Mouse (Mus musculus): ENCODE measurements at regions not wholly inside any gene's neighbourhood (a gene's known extent, or its start where the extent isn't known, plus 50 kb on each side); places are given as distances from the start of the nearest gene placed in this dataset.

DNA sequence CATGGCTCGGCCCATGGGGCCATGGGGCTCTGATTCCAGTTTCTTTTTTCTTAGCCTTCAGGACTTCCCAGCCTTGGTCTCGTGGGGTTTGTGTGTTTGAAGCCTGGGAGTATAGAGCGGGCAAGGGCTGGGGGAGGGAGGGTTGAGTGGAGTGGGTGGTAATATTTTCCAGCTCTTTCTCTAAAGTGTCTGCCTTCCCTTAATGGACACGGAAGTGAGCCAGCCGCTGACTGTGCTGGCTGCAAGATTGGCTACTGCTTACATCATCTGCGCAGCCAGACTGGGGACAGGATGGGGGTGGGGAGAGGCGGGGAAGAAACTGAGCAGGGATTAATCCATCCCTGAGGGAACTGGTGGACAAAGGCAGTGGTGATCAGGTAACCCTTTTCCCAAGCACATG is 52.3 kb downstream of the Tnp1 start:
- no peak for DNase-seq (ENCODE audit: low read depth, low spot score)

DNA sequence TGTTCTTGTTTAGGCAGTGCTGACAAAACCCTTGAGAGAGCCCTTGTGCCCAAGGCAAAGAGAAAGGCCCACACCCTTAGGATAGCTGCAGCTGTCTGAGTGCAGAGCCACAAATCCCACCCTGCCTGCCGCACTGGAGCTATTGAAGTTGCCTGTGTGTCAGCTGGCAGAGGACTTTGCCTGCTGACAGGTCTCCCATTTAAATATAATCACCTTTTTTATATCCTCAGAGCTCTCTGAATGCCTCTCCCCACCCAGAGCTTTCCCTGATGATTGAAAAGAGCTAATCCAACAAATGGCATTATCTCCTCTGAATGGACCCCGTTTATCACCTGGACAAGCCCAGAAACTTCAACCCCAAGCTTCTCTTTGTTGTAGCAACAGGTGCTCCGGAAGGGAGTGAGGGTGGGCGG is 55.5 kb downstream of the Tnp1 start:
- no peak for DNase-seq (ENCODE audit: low read depth, low spot score)

DNA sequence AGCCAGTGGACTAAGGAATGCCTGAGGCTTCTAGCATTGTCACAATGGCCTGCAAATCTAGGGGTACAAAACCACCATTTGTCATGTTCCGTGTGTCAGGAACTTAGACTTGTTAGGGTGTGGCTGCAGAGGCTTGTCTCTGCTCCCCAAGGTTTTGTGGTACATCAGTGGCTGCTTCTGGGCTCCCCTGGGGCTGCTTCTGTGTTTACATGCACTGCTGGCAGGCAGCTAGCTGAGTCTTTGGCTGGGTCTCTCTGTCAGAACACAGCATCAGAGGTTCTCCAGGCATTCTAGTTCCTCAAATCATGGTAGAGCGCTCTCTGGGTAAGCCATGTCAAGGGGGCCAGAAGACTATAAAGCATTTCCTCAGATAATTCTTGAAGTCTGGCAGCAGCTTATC is 60.3 kb downstream of the Tnp1 start:
- no peak for DNase-seq (ENCODE audit: low read depth, low spot score)

DNA sequence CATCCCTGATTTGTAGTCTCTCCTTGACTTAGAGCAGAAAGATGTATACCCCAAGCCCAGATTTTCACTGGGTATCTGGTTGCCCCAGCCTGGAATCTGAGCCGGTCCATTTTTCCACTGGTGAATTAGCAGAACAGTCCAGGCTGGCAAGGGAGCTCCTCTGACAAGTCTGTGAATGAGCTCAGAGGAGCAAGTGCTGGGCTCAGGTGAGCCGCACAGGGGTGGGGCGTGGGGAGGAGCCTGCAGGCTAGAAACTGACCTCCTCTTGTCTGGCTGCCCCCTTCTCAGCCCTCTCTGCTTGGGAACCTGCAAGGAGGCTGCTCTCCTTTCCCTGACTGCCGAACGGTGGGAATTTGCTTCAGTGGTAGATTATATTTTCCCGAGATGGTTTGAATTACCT is 62.8 kb downstream of the Tnp1 start:
- DNase-seq (ENCODE audit: low read depth, low spot score): no peak

DNA sequence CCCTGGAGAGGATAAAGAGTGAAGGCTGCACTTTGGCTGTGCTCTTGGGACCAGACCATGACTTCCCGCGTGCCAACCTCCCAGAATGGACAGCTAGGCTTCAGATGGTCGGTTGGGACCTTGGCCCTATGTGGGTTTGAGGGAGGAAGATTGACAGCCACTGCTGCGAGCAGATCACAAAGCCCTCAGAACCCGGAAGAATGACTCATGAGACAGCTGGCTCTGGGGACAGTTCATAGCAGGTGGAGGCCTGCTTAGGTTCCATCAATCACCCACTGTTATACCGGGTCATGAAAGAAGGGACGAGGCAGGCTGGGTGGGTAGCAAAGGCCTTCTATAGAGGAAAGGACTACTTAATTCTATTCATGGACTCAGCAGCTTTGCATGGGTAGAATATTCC is 63.9 kb downstream of the Tnp1 start:
- peak; percentile 48 for DNase-seq (ENCODE audit: low read depth, low spot score)

DNA sequence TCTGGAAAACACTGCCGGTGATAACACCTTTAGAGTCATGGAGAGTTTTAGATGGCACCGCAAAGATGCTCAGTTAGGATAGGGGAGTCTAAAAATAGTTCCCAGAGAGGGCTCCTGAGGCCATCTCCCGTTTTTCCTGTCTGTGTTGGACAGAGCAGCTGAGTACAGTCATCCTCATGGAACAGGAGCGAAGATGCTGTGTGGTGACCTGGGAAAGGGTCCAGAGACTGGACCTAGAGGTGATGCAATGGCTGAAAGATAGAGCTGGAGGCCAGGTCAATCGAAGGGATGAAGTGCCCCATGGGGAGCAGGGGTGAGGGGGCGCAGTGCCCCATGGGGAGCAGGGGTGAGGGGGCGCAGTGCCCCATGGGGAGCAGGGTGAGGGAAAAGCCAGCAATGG is 64.3 kb downstream of the Tnp1 start:
- no peak for DNase-seq (ENCODE audit: low read depth, low spot score)

DNA sequence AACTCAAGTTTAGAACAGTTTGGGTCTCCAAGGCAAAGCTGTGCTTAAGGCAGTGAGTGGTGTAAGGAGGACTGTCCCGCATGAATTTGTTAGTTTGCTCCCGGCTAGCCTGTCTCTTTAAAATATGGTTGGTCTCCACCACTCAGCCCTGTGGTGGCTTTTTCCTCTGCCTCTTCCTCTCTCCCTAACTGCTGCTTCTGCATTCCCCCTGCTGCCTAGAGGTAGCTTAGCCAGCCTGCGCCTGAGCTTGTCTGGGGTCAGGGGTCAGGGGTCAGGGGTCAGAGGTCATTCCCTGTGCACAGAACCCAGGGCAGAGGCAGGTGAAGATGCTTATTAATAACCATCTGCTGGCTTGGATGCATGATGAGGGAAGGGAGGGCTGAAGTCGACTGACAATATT is 69.5 kb downstream of the Tnp1 start:
- DNase-seq (ENCODE audit: low read depth, low spot score): no peak

DNA sequence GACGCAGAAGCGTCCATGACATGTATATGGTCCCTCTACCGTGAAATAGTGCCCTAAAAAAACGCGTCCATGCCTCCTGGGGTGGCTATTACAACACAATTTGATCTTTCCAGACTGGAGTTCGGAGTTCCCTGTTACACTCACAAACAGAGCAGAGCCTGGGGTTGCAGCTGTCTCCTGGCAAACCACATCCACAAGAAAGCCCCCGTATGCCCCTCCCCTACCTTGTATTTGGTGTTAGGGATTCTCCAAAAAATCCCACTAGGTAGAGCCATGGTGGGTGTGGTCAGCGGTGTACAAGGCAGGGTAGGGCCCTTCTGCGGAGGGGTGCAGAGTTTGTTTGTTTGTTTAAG is 70.0 kb downstream of the Tnp1 start:
- no peak for DNase-seq (ENCODE audit: low read depth, low spot score)

DNA sequence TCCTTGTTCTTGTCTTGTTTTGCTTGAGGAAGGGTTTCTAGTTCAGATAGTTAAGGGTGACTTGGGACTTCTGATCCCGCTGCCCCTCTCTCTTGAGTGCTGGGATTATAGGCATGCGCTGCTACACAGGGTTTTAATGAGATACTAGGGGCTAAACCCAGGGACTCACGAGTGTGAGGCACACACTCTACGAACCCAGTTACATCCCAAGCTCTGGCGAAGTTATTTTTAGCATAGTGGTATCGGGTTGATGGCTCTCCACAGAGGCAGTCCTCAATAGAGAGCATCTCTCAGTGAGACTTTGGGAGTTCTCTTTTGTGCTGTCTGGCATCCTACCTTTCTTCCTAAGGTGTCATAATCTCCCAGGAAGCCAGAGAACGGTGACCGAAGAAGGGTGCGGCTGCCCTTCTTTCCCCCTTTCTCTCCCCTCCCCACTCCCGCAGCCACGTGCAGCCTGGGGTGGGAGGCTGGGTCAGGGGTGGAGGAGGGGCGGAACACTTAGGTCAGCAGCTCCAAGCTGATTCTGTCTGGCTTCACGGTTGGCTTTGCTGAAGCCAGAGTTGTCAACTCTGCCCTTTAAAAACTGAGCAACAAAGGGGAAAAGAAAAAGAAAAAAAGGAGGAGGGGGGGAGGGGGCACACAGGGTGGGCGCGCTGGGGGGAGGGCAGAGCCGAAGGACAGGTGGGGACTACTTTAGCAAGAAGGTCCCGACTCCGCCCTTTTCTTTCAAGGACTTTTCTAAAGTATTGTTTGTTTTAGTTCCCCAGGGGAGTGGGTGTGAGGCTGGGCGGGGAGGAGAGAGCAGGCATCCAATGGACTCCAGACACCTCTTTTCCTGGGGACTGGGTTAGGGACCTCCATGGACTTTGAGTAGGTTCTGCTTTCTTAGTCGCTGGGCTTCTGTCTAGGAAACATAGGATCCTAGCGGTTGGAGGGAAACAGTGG is 70.4 kb upstream of the Igfbp5 start:
- peak; percentile 56 for DNase-seq (ENCODE audit: low read depth, low spot score)

DNA sequence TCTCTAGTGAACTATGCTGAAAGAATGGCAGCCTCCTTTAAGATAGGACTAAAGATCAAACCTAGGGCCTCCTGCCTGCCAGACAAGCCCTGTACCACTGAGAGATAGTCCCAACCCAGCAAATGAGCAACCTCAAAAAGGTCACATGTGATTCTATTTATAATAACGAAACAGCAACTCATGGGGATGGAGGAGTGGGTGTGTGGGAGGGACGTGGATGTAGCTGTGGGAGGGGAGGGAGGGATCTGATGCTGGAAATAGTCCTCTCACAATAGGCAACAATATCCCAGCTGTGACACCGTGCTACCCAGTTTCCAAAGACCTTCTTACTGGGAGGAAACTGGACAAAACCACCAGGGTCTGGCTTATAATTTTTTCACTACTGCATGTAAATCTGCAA is 69.5 kb upstream of the Igfbp5 start:
- no peak for DNase-seq (ENCODE audit: low read depth, low spot score)

DNA sequence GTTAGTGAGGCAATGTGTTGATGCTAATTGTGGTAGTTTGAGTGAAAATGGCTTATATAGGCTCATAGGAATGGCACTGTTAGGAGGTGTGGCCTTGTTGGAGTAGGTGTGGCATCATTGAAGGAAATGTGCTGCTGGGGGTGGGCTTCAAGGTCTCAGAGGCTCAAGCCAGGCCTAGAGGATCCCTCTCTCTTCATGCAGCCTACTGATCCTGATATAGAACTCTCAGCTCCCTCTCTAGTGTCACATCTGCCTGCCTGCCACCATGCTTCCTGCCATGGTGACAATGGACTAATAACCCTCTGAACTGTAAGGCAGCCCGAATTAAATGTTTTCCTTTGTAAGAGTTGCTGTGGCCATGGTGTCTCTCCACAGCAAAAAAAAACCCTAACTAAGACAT is 68.4 kb upstream of the Igfbp5 start:
- DNase-seq (ENCODE audit: low read depth, low spot score): no peak

DNA sequence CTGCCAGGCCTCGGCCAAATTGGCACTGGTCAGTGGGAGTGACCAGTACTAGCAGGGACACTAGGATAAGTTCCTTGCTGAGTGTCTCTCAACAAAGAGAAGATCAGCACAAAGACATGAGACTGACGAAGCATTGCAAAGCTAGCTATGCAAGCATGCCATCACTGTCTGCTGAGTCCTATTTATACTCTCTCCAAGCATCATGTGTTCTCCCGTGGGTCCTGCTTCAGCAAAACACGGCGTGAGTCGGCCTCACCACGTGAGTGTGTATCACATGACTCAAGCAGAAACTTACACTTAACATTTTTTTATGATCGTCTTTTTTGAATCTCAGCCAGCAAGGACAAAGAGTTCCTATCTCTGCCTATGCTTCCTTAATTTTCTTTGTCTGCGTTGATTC is 67.7 kb upstream of the Igfbp5 start:
- no peak for DNase-seq (ENCODE audit: low read depth, low spot score)

DNA sequence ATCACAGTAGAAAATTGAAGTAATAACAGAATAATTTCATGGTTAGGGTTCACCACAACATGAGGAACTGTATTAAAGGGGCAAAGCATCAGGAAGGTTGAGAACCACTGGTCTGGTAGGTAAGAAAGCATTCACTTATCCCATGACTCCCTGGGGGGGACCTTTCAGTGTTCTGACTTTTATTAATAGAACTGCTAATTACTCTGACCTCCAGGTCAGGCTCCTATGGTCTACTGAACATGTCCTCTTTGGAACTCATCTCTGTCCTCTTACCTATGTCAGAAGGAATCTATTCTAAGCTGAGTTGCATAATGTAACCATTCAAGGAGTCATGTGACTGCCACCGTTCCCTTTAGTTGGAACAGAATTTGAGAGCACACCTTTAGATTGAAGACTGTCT is 65.3 kb upstream of the Igfbp5 start:
- no peak for DNase-seq (ENCODE audit: low read depth, low spot score)

DNA sequence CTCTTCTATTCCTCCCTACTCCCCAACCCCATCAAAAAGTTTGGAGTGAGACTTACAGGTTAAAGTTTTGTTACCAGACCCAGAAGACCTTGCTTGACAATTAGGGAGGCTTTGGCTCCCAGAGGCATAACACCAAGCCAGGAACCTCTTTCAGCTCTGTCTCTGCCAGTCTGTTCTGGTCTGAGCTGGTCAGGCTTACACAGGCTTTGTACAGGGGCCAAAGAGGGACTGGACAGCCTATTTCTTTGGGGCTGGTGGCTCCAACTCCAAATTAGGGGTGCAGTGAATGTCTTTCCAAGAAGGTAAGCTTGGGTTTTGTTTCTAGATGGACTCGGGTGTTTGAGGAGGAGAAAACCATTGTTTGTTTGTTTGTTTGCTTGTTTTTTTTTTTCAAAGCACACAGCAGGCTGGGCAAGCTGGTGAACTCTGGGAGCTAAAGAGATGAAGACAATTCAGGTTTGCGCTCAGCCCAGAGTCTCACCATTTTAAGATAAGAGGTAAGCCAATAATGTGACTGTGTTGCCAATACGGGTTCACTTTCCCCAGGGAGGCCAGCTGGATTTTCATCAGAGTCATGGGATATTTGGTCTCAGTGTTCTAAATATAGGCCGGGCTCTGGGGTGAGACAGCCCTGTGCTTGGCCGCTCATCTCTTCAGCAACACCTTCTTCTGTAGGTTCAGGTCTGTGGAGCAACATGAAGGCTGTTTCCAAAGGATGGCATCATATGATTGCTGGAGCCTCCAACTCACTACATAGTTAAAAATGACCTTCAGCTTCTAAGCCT is 62.2 kb upstream of the Igfbp5 start:
- no peak for DNase-seq (ENCODE audit: low read depth, low spot score)

DNA sequence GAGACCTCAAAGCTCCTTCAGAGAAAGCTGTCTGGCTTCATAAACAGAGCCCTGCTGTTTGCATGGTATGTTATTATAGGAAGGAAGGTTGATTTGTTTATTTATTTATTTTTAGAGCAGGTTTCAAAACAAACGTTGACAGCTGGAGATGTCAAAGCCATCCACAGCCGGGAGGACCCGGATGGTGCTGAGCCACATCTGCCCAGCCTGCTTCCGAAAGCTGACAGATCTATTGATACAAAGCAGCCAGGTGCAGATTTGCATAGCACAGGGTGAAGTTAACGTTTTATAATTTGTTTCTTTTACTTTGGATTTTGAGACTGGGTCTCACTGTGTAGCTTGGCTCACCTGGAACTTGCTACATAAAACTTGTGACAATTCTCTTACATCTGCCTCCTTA is 61.5 kb upstream of the Igfbp5 start:
- no peak for DNase-seq (ENCODE audit: low read depth, low spot score)

DNA sequence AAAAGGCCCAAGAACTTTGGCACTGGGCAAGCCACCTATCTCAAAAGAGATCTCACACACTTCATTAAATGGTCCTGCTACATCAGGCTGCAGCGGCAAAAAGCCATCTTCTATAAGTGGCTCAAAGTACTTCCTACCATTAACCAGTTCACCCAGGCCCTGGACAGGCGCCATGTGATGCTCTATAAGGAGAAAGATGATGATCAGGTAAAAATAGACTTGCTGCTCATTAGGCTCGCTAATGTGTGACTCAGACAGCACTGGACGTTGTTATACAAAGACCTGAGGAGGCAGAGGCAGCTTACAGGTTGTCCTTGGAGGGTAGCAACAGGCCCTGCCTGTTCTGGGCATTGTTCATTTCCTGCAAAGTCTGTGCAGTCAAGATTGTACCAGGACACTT is 60.4 kb upstream of the Igfbp5 start:
- no peak for DNase-seq (ENCODE audit: low read depth, low spot score)

DNA sequence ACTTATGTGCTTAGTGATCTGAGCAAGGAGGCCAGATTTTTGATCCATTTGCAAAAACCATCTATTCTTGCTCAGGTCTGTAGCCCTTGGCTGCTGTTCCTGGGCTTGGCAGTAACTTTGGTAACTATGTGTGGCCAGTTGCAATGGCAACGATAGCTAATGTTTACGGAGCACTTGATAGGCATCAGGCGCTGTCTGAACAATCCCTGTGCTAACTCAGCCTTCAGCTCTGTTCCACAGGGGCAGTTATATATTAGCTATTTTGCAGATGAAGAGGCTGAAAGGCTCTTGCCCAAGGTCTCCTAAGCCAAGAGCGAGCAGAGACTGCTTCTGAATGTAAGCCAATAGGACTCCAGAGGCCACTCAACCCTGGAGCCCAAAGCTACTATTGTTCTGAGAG is 55.1 kb upstream of the Igfbp5 start:
- no peak for DNase-seq (ENCODE audit: low read depth, low spot score)

All from mesoderm, embryonic 11.5 days (tissue).